Mouse (Mus musculus) neural tube, embryonic 10.5 days (tissue): ENCODE data around the gene Lclat1.
"Not testable (repeated sequence)": the region's sequence is repeated elsewhere in the genome, so short reads cannot be mapped to it uniquely, and the experiment has no call there.

ENCODE experiments used
- DNase-seq: peaks from one replicate; pipeline ENCODE4 v3.0.0-alpha.2; 2017; ENCODE audit warnings: low spot score; ENCODE audit errors: extremely low spot score

The Lclat1 gene

DNA sequence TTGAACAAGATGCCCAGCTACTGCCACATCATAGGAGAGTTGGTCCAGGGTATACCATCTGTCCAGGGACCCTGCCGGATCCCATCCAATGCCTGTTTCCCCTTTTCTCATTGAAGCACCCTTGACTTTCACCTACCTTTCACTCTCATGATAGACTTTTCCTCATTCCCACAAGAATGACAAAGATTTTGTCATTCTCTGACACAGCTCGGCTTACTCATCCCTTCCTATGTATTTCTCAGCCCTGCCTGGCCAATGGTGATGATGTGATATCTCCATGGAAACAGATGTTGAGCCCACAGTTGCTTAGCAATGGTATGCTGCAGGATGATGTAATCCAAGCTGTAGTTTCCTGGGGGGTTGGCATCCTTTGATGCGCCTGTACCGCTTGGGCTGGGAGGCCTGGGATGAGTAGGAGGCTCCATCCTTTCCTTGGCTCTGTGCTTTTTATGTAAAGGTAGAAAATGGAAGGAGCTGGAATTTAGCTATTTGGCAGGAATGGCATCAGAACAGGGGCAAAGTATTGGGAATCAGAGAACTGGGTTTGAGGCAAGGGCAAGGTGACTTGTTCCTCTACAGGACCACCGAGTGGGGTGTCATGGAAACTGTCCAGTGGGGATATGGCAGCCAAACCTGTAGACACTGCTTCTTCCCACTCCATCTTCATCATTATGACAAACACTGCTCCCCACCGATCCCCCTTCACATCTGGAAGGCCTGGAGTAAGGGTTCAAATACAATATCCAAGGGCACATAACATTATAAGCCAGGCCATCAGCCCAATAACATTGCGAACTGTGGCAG is 164.2 kb downstream of the Lclat1 start:
- DNase-seq: no peak

DNA sequence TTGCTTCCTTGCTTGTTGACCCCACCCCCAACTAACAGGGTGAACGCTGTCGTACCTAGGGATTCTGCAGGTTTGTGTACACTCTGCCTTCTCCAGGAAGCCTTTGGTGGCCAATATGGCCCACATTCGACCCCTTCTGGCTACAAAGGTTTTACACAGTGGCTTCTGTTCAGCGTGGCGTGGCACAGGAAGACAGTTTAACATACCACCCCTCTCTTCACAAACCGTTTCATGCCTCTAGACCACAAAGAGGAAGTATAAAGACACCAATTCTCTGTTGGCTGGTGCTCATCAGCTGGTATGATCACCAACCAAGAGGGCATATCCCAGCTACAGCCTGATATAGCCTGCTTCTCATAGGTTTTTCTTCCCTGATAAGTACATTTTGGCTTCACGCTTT is 166.0 kb downstream of the Lclat1 start:
- DNase-seq: no peak

DNA sequence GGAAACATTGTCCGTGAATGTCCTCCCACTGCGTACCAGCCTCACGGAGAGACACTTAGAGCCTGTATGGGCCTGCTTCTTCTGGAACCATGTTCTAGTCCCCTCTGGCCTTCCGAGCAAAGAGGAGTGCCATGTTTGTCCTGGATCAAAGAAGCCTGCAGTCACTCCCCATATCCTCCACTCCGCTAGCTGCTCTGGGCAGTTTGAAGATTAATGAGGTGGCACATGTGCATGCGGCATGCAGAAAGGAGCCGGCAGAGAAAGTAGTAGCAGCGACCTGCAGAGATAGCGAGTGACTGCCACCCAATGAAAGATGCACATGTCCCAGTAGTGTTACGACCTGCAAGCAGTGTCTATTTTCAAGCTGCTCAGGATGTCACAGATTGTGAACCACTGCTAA is 167.3 kb downstream of the Lclat1 start:
- no peak for DNase-seq

DNA sequence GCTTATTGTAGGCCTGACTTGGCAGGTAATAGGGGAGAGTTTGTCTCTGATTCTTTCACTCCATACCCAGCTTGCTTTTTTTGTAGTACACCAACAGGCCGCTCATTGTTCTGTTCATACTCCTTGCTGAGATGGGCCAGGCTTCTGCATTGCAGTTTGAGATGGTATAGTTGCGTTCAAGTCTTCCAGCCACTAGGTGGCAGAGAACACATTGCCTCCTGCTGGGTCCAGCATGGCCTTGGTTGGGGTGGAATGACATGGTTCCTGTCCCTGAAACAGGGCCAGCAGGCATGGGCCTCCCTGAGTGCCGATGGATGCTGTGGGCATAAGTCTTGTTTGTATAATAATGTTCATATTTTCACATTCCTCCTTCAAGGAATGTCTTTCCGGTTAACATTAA is 170.0 kb downstream of the Lclat1 start:
- no peak for DNase-seq

DNA sequence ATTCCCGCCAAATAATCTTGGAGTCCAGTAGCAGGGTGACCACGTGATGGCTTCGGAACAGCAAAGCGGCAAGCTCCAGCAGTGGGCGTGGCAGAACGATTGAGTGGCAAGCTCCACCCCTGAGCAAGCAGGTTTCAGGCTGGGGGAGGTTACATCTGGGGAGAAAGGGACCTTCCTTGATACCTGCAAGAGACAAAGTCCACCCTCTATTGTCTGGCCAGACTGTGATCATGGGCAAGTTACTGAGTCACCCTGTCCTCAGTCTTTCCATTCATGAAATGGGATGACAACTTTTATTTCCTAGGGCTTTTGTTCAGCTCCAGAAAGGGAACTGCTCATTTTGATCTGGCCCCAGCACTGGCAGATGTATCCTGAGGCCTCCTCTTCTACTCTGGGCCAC is 174.9 kb downstream of the Lclat1 start:
- not testable (repeated sequence) for DNase-seq

DNA sequence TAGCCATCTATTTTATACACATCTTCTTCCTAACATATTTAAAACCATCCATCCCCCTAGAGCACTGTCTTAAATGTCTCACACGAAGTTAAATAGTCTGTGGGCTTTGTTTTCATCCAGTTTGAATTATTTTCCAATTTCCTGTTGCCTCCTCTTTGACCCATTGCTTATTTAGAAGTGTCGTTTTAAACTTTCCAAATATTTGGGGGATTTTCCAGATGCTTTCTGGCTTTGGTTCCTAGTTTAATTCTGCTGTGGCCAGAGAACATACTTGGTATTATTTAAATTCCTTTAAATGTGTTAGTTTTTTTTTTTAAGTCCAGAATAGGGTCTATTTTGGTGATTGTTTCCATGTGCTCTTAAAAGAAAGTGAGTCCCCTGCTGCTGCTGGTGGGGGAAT is 176.5 kb downstream of the Lclat1 start:
- no peak for DNase-seq
